Mouse (Mus musculus): ENCODE data around the gene Gal3st4.

GRCm38 (mm10) chr5:138271232-138271631 is 1.4 kb downstream of the Gal3st4 start:
- no peak for TF ChIP-seq CTCF (IDR thresholded peaks at IDR 0.05; ENCODE audit: low read depth, low read length)
- no peak for TF ChIP-seq POLR2A (IDR thresholded peaks at IDR 0.05; ENCODE audit: extremely low read depth, insufficient read depth, low read length)

Measured in liver, adult 2 months (tissue).